Mouse (Mus musculus) olfactory bulb, adult 2 months (tissue): ENCODE measurements at regions not wholly inside any gene's neighbourhood (a gene's known extent, or its start where the extent isn't known, plus 50 kb on each side); places are given as distances from the start of the nearest gene placed in this dataset.

Experiments
- CTCF ChIP-seq: fragments of 200-500 bp; IDR thresholded peaks from 2 replicates; pipeline ENCODE4 v1.5.1; 2012; ENCODE audit warnings: low read depth, mild to moderate bottlenecking, low read length, moderate library complexity; ENCODE audit not compliant: insufficient read depth
- POLR2A ChIP-seq: fragments of 200-500 bp; IDR thresholded peaks from 2 replicates; pipeline ENCODE4 v1.6.1; 2012; ENCODE audit warnings: mild to moderate bottlenecking, low read depth, low read length, moderate library complexity; ENCODE audit not compliant: insufficient read depth

DNA sequence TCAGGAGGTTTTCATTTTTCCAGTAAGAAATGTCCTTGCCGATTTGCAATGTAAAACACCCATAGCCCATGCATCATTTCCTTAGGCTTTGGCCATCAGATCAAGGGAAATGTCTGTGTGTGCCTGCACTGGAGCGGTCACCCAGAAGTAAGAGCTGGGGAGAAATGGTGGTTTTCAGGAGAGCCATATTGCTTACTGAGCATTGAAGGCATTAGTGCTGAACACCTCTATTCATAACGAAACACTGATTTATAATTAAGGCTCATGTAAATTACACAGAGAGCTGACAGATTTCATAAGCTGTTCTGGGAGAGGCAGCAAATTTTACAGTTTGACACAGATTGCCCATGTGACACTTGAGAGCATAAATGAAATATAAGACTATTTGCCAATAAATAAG is 1047.6 kb downstream of the Car8 start:
- TF ChIP-seq POLR2A, result no peak
- TF ChIP-seq CTCF, result no peak
